Mouse (Mus musculus): ENCODE results near the gene Grik4. TPM values are rescaled to one million over a fixed set of nuclear protein-coding genes. Genes with fewer than 3 reads are reported as not detected.
"Not testable (repeated sequence)": the region's sequence is repeated elsewhere in the genome, so short reads cannot be mapped to it uniquely, and the experiment has no call there.

The Grik4 gene
- polyA plus RNA-seq, 1 experiment = 0.36 TPM

- no peak overlapping the region for H3K27ac ChIP-seq (replicated peaks; ENCODE audit: low read depth, low read length)
Observed at GRCm38 (mm10) chr9:42786286-42786685, 158.0 kb downstream of the Grik4 start.

GRCm38 (mm10) chr9:42785173-42785830 is 159.0 kb downstream of the Grik4 start:
- H3K4me1 ChIP-seq (ENCODE audit: control insufficient read depth, insufficient read depth, insufficient read length, low read length) = no peaks in the 10 kb centered on the region
- no peak overlapping the region for H3K4me3 ChIP-seq (ENCODE audit: insufficient read depth, low read depth, low read length)
- H3K27ac ChIP-seq (replicated peaks; ENCODE audit: low read depth, low read length) = no peak overlapping the region

More at GRCm38 (mm10) chr9:42786286-42786685, 158.0 kb downstream of the Grik4 start:
- Histone ChIP-seq H3K4me1 (ENCODE audit: control insufficient read depth, insufficient read depth, insufficient read length, low read length) (no peaks in the 10 kb centered on the region), H3K4me3 (ENCODE audit: insufficient read depth, low read depth, low read length) (no peak overlapping the region)

DNA sequence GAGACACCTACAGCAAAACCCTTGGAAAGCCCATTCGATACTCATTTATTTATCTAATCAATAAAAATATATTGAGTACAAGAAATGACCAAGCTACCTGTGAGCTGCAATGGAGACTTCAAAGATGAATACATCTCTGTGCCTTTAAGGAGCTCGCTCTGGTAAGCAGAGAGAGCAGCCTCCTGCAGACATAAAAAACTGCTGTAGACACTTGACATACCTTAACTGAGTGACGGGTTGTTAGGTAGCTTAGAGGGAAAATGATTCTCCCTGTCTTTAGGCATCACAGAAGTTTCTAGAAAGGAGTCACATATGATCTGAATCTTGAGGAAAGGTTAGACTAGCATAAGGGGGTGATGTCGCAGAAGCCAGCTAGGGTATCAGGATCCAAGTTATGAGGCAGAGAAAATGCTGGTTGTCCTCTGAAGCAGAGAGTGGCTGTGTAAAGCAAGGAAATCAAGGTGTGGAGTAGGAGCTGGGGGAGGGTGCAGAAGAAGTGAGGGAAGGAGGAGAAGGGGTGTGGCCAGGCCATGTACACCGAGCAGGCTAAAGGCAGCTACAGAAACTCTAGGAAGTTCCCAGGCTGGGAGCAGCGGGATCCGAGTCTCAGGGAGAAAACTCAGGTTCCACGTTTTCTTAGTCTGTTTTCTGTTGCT is 160.9 kb downstream of the Grik4 start:
- Histone ChIP-seq H3K4me1 (ENCODE audit: control insufficient read depth, insufficient read depth, insufficient read length, low read length) (no peaks in the 10 kb centered on the region), H3K27ac (replicated peaks; ENCODE audit: low read depth, low read length) (no peak overlapping the region), H3K4me3 (ENCODE audit: insufficient read depth, low read depth, low read length) (no peak overlapping the region)

DNA sequence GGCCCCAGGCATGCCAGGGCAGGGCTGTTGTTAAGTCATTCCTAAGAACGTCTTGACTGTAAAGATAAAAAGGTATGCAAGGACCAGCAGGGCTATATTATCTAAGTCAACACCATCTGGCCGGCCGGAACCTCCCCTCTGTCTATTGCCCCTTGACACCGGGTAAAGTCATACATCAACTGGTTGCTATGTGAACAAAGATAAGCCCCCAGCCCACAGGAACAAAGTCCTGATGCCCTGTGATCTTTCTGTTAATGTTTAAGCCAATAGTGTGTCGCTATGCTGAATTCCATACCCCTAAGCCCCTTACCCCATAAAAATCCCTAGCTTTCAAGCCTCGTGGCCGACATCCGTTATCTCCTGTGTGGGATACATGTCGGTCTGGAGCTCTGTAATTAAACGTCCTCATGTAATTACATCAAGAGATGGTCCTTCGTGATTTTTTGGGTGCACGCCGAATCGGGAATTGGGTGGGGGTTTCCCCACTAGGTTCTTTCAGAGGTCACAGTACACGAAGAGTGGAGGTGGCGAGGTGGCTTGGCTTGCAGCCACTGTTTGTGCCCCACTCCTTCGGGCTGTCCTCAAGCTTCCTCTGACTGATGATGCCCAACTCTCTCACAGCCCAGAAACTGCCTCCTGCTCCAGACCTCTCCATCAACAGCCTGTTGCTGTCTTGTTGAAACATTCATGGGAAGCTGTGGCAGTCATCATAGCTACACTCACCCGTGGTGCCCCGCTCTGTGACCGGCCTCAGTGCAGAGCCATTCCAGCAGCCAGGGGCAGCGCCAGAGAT is 165.6 kb downstream of the Grik4 start:
- not testable (repeated sequence) for H3K4me1 ChIP-seq (ENCODE audit: control insufficient read depth, insufficient read depth, insufficient read length, low read length); H3K27ac ChIP-seq (replicated peaks; ENCODE audit: low read depth, low read length)

GRCm38 (mm10) chr9:42777913-42778312 is 166.4 kb downstream of the Grik4 start:
- Histone ChIP-seq H3K27ac (replicated peaks; ENCODE audit: low read depth, low read length) (no peak overlapping the region), H3K4me1 (ENCODE audit: control insufficient read depth, insufficient read depth, insufficient read length, low read length) (no peaks in the 10 kb centered on the region), H3K4me3 (ENCODE audit: insufficient read depth, low read depth, low read length) (no peak overlapping the region)

More for the DNA sequence above, 165.6 kb downstream of the Grik4 start:
- not testable (repeated sequence) for H3K4me3 ChIP-seq (ENCODE audit: insufficient read depth, low read depth, low read length)

GRCm38 (mm10) chr9:42776804-42777203 is 167.5 kb downstream of the Grik4 start:
- no peak overlapping the region for H3K4me3 ChIP-seq (ENCODE audit: insufficient read depth, low read depth, low read length)

DNA sequence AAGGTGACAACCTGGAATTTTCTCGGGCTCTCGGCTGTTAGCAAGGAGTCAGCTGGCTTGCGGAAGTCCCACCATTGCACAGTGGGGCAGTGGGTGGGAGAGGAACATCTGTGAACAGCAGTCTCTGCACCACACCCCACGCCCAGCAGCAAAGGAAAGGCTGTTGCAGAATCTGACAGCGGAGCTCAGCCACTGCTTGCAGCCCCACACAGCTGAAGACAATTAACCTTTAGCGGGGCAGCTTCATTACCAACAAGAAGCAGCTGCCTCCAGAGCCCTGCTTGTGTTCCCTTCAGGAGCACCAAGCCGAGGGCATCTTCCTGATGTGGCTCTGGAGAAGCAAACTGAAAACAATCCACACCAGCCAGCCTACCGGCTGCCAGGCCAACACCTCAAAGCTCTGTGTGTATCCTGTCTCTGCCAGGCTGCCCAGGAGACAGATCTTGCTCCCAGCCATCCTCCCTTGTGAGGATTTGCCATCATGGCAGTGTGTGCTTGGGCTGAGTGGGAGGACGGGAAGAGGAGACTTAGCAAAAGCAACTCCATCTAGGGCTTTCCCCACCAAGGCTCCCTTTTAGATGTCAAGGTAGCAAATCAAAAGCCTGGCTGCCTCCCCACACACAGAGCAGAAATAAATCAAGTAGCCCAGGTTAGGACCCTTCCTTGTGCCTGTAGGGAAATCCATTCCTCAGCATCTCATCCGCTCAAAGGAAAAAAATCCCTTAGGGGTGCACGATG is 179.3 kb downstream of the Grik4 start:
- H3K4me1 ChIP-seq (ENCODE audit: control insufficient read depth, insufficient read depth, insufficient read length, low read length) = no peaks in the 10 kb centered on the region
- no peak overlapping the region for H3K4me3 ChIP-seq (ENCODE audit: insufficient read depth, low read depth, low read length)
- no peak overlapping the region for H3K27ac ChIP-seq (replicated peaks; ENCODE audit: low read depth, low read length)

More at GRCm38 (mm10) chr9:42776804-42777203, 167.5 kb downstream of the Grik4 start:
- H3K4me1 ChIP-seq (ENCODE audit: control insufficient read depth, insufficient read depth, insufficient read length, low read length) = no peaks in the 10 kb centered on the region
- H3K27ac ChIP-seq (replicated peaks; ENCODE audit: low read depth, low read length) = no peak overlapping the region

DNA sequence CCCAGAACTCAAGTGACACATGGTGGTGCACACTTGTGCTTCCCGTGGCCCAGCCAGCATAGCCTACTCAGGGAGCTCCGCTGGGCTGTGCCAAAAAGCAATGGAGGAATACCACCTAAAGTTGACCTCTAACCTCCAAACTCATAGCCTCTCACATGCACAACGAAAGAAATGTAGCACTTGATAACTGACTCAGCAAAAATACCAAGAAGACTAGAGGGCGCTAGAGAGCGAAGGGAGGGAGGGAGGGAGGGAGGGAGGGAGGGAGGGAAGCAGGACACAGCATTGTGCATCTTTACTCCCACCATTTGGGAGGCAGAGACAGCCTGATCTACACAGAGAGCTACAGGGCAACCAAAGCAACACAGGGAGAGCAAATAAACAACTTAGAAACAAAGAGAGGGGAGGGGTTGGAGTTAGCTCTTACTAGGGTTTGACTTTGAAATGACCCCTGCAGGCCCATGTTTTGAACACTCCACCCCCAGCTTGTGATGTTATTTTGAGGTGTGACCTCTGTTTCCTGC is 185.5 kb downstream of the Grik4 start:
- H3K4me3 ChIP-seq (ENCODE audit: insufficient read depth, low read depth, low read length) = no peak overlapping the region
- H3K27ac ChIP-seq (replicated peaks; ENCODE audit: low read depth, low read length) = no peak overlapping the region
- peaks cover 12% of the 10 kb centered on the region for H3K4me1 ChIP-seq (ENCODE audit: control insufficient read depth, insufficient read depth, insufficient read length, low read length)

DNA sequence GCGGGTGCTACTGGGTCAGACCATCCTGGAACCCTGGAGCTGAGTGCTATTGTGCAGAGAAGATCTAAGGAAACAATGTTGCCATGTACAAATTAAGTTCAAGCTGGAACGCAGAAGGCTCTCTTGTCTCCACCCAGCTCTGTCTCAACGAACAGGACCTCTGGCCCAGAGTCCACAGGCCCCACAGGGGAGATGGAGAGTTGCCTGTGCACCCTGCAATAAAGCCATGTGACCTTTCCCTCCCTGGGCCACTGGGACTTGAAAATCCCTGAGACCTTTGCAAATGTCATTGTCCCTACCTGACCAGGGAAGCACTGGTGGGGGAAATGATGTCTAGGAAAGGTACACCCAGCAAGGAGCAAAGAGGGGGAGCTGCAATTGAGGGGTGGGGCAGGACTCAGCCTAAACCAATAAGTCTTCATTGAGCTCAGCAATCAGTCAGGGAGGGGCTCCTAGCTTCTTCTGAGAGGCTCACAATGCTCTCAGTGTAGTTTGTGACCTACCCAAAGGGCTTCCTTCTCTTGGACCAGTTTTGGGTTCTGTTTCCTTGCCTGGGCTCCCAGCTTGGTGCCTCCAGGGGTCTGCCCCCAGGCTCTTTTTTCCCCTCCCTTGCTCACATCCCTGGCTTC is 187.2 kb downstream of the Grik4 start:
- H3K4me3 ChIP-seq (ENCODE audit: insufficient read depth, low read depth, low read length) = no peak overlapping the region
- no peak overlapping the region for H3K27ac ChIP-seq (replicated peaks; ENCODE audit: low read depth, low read length)
- peaks cover 12% of the 10 kb centered on the region for H3K4me1 ChIP-seq (ENCODE audit: control insufficient read depth, insufficient read depth, insufficient read length, low read length)

DNA sequence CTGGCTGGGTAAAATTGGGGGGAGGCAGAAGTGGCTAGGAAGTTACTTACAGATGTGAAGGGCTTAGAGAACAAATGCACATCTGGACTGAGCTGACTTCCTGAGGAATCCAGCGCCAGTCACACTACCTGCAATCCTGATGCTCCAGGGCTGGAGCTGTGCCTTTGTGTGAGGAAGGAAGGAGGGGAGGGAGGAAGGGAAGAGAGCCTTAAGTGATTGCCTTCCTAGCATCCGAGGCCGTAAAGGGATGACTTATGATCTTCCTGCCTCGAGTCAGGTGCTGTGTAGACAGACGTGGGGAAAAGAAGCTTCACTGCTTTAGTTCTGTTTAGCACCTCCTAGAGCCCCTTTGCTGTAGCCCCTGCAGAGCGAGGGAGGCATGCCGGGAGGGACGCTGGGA is 189.6 kb downstream of the Grik4 start:
- H3K4me3 ChIP-seq (ENCODE audit: insufficient read depth, low read depth, low read length) = no peak overlapping the region
- no peak overlapping the region for H3K27ac ChIP-seq (replicated peaks; ENCODE audit: low read depth, low read length)
- peaks cover 12% of the 10 kb centered on the region for H3K4me1 ChIP-seq (ENCODE audit: control insufficient read depth, insufficient read depth, insufficient read length, low read length)

DNA sequence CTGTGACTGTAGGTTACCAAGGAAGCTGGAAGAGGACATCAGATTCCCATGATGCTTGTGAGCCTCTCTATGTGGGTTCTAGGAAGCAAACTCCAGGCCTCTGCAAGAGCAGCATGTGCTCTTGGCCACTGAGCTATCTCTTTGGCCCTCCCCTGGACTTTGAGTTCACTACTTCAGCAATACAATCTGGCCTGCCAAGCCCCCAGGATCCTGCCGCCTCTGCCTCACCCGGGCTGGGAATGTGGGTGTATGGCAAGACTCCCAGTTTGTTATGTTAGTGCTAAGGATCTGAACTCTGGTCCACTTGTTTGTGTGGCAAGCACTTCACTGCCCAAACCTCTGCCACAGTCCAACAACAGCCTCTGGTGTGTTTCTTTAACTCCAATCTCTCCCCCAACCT is 193.1 kb downstream of the Grik4 start:
- Histone ChIP-seq H3K4me3 (ENCODE audit: insufficient read depth, low read depth, low read length) (no peak overlapping the region), H3K4me1 (ENCODE audit: control insufficient read depth, insufficient read depth, insufficient read length, low read length) (no peaks in the 10 kb centered on the region; the same call in 1 of the 2 replicates), H3K27ac (replicated peaks; ENCODE audit: low read depth, low read length) (no peak overlapping the region)

- no peaks in the 10 kb centered on the region; the same call in 1 of the 2 replicates for H3K4me1 ChIP-seq (ENCODE audit: control insufficient read depth, insufficient read depth, insufficient read length, low read length)
- no peak overlapping the region for H3K27ac ChIP-seq (replicated peaks; ENCODE audit: low read depth, low read length)
- H3K4me3 ChIP-seq (ENCODE audit: insufficient read depth, low read depth, low read length) = no peak overlapping the region
Observed at GRCm38 (mm10) chr9:42750176-42750575, 194.1 kb downstream of the Grik4 start.

- no peak overlapping the region for H3K27ac ChIP-seq (replicated peaks; ENCODE audit: low read depth, low read length)
- H3K4me1 ChIP-seq (ENCODE audit: control insufficient read depth, insufficient read depth, insufficient read length, low read length) = no peaks in the 10 kb centered on the region; the same call in 1 of the 2 replicates
- no peak overlapping the region for H3K4me3 ChIP-seq (ENCODE audit: insufficient read depth, low read depth, low read length)
Observed at GRCm38 (mm10) chr9:42745982-42746381, 198.3 kb downstream of the Grik4 start.

DNA sequence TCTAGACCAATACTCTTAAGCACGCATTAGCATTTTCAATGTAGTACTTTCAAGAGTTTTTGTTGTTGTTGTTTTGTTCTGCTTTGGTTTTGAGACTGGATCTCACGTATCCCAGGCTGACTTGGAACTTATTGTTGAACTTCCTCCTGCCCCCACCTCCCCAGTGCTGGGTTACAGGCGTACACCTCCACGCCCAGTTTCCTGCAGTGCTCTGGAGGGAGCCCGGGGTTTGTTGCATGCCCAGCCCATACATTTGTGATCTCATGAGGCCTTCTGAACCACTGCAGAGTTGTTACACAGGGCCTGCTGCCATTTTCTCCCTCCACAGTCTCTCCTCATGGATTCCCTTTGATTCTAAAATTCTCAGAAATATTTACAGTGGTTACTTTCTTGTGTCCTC is 201.9 kb downstream of the Grik4 start:
- Histone ChIP-seq H3K4me1 (ENCODE audit: control insufficient read depth, insufficient read depth, insufficient read length, low read length) (no peaks in the 10 kb centered on the region), H3K27ac (replicated peaks; ENCODE audit: low read depth, low read length) (no peak overlapping the region), H3K4me3 (ENCODE audit: insufficient read depth, low read depth, low read length) (no peak overlapping the region)

Measured in brown adipose tissue, adult 24 weeks (tissue).